Mouse (Mus musculus) lung, postnatal 0 days (tissue): Measurements from ENCODE around the gene Atp10b. TPM values are rescaled to one million over a fixed set of nuclear protein-coding genes. Genes with fewer than 3 reads are reported as not detected.

Source experiments
- ATAC-seq: fragments of 200-750 bp; cut with Nextera tagmentation; 2 replicates; pipeline ENCODE4 v1.8.0; 2017; ENCODE audit warnings: moderate library complexity
- DNase-seq: peaks from one replicate; pipeline ENCODE4 v3.0.0-alpha.2; 2016; ENCODE audit warnings: low spot score
- H3K27ac ChIP-seq: fragments of 300-500 bp; sonication (generic); 2 replicates; pipeline ENCODE4 v1.5.1; 2014; ENCODE audit warnings: antibody characterized with exemption, mild to moderate bottlenecking, low read length, mixed read lengths
- H3K27me3 ChIP-seq: fragments of 300-500 bp; sonication (generic); replicated peaks from 2 replicates; pipeline ENCODE4 v1.6.1; 2014; ENCODE audit warnings: low read length, mixed read lengths; ENCODE audit not compliant: insufficient read depth
- H3K36me3 ChIP-seq: fragments of 300-500 bp; sonication (generic); 2 replicates; pipeline ENCODE4 v1.6.1; 2014; ENCODE audit warnings: low read length, mixed read lengths; ENCODE audit not compliant: insufficient read depth
- H3K4me1 ChIP-seq: fragments of 300-500 bp; sonication (generic); 2 replicates; pipeline ENCODE4 v1.6.1; 2014; ENCODE audit warnings: antibody characterized with exemption, low read depth, low read length, mixed read lengths; ENCODE audit not compliant: insufficient read depth
- H3K4me2 ChIP-seq: fragments of 300-500 bp; sonication (generic); replicated peaks from 2 replicates; pipeline ENCODE4 v1.6.1; 2014; ENCODE audit warnings: low read depth, mild to moderate bottlenecking, low read length, moderate library complexity, mixed read lengths
- H3K4me3 ChIP-seq: fragments of 300-500 bp; sonication (generic); 2 replicates; pipeline ENCODE4 v1.5.1; 2014; ENCODE audit warnings: low read depth, low read length
- H3K9ac ChIP-seq: fragments of 300-500 bp; sonication (generic); replicated peaks from 2 replicates; pipeline ENCODE4 v1.6.1; 2014; ENCODE audit warnings: low read depth, mild to moderate bottlenecking
- H3K9me3 ChIP-seq: fragments of 300-500 bp; sonication (generic); 2 replicates; pipeline ENCODE4 v1.6.1; 2016; ENCODE audit warnings: low read length, mixed read lengths
- CTCF ChIP-seq: IDR thresholded peaks from 2 replicates; pipeline ENCODE4 v1.5.1; 2016; ENCODE audit warnings: antibody characterized with exemption, mild to moderate bottlenecking
- EP300 ChIP-seq: IDR thresholded peaks from 2 replicates; pipeline ENCODE4 v1.6.1; 2016; ENCODE audit warnings: antibody characterized with exemption, mild to moderate bottlenecking, control low read depth
- WGBS: fragments of 180-500 bp; shearing (Covaris S2); extraction: QIAGEN DNeasy Blood & Tissue Kit; methylation state at CpG from one replicate; pipeline ENCODE4 v1.1.7; 2014; 5-methylcytosine and 5-hydroxymethylcytosine counted together
- polyA plus RNA-seq: library from polyadenylated mRNA; unstranded; fragments of >200 nt; fragmentation: Nextera tagmentation; extraction: Ambion mirVana; gene quantifications from 2 replicates; pipeline ENCODE4 v1.2.1, GENCODE M21; 2015

The Atp10b gene
- polyA plus RNA-seq, 1 experiment from 2014 or later: 0.16 TPM

DNA sequence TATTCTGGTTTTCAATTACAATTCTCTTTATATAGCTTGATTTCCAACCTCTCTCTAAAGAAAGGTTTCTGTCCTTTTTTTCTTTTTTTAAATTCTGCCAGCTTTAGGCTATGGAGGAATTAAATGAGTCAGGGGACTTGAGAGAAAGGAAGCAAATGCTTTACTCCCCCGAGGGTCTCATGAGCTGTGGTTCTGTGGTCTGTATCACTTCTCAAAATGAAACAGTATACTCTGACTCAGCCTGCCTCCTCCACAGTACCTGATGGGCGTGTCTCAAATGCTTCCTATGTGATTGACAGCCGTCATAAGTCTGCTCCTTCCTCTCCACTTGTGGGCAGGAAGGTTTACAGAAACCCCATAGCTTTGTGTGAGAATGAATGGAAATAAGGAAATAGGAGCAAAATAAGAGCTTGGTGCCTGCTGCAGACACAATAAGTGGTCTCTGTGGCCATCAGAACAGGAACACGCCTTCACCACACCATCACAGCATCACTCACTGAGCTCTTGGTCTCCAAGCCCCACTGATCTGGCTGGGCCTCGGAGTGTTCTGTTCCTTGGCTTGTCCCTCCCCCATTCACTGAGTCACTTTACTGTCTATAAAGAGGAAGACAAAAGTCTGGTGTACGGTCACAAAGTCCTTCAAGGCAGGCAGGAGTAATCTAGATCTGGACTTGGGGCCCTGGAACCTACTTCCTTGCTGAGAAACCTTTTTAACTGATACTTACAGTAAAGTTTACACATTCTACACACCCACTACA is 24.9 kb downstream of the Atp10b start:
- Histone ChIP-seq H3K4me1 (no peaks in the 10 kb centered on the region), H3K4me2 (no peak overlapping the region), H3K4me3 (no peak overlapping the region), H3K27ac (no peak overlapping the region), H3K9ac (no peak overlapping the region), H3K27me3 (no peaks in the 10 kb centered on the region), H3K9me3 (no peaks in the 10 kb centered on the region), H3K36me3 (no peaks in the 10 kb centered on the region)
- no peak for ATAC-seq
- no peak for TF ChIP-seq EP300
- TF ChIP-seq CTCF: no peak
- DNase-seq: no peak
- WGBS: 62% methylated on average over 6 of the region's 6 CpGs

DNA sequence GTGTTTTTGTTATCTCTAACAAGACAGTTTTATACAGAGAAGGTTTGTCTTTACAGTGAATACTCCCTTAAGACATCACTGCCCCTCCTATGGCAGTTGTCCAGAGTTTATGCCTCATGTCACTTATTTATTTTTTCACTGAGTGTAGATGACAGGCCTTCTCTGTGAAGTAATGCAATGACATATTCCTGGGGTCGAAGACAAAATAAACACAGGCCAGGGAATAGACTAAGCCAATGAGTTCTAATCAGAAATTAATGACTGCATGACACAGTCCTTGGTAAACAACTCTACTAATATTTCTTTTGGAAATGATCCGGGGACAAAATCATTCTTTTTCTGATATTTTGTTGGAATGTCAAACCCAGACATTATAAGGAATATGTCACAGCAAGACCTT is 32.7 kb downstream of the Atp10b start:
- 24% methylated on average over 2 of the region's 2 CpGs for WGBS
- Histone ChIP-seq H3K4me3 (no peak overlapping the region), H3K4me1 (no peaks in the 10 kb centered on the region), H3K36me3 (no peaks in the 10 kb centered on the region), H3K27me3 (no peaks in the 10 kb centered on the region), H3K9me3 (no peaks in the 10 kb centered on the region), H3K4me2 (no peak overlapping the region), H3K9ac (no peak overlapping the region), H3K27ac (no peak overlapping the region)
- DNase-seq: peak; percentile 31
- TF ChIP-seq CTCF: no peak
- TF ChIP-seq EP300: no peak
- ATAC-seq: peak; percentile 49

DNA sequence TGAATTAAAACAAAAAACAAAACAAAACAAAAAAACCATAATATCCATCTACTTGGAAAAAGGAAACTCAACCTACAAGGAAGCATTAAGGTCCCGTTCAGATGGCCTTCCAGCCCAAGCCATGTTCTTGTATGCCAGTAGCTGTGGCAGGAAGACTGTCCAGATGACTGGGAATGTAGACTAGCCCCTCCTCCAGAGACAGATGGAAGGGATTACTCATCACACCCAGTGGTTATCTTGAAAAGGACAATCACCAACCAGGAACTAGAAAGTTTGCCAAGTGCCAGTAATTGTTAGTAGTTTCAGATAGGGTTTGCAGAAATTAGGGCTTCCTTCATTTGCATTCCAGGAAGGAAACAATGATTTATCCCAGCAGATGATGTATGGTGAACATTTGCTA is 33.1 kb downstream of the Atp10b start:
- DNase-seq: peak; percentile 54
- ATAC-seq: peak; percentile 79
- Histone ChIP-seq H3K4me3 (no peak overlapping the region), H3K36me3 (no peaks in the 10 kb centered on the region), H3K27ac (no peak overlapping the region), H3K4me2 (no peak overlapping the region), H3K4me1 (no peaks in the 10 kb centered on the region), H3K9ac (no peak overlapping the region), H3K27me3 (no peaks in the 10 kb centered on the region), H3K9me3 (no peaks in the 10 kb centered on the region)
- WGBS: 32% methylated on average over 1 of the region's 1 CpGs
- TF ChIP-seq EP300 (peak; percentile 35; the same call in 1 of the 2 replicates), CTCF (no peak)

DNA sequence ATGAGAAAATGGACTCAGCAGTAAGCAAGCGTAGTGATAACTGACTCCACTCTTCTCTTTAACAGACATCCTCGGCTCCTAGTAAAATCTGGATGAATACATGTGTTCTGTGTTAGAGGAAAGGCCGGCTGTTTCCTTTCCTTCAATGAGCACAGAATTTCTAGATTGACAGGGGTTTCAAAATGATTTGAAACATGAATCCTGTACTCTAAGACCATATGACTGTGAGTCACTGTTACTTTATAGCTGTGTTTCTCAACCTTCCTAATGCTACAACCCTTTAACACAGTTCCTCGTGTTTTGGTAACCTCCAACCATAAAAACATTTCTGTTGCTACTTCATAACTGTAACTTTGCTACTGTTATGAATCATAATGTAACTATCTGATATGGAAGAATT is 33.8 kb downstream of the Atp10b start:
- no peak overlapping the region for H3K9ac ChIP-seq
- WGBS: 63% methylated on average over 4 of the region's 4 CpGs

GRCm38 (mm10) chr11:43186291-43186690 is 36.6 kb downstream of the Atp10b start:
- Histone ChIP-seq H3K4me3 (no peak overlapping the region), H3K27ac (no peak overlapping the region), H3K27me3 (no peaks in the 10 kb centered on the region), H3K9ac (no peak overlapping the region), H3K4me1 (no peaks in the 10 kb centered on the region), H3K9me3 (no peaks in the 10 kb centered on the region), H3K4me2 (no peak overlapping the region), H3K36me3 (no peaks in the 10 kb centered on the region)
- TF ChIP-seq EP300 (no peak), CTCF (no peak)
- ATAC-seq: no peak
- DNase-seq: no peak
- WGBS: 57% methylated on average over 6 of the region's 6 CpGs

More for the DNA sequence above, 33.8 kb downstream of the Atp10b start:
- ATAC-seq: no peak
- no peaks in the 10 kb centered on the region for H3K27me3 ChIP-seq
- H3K4me3 ChIP-seq: no peak overlapping the region
- no peak for TF ChIP-seq CTCF
- no peak overlapping the region for H3K27ac ChIP-seq
- peak; percentile 47 for DNase-seq
- H3K4me2 ChIP-seq: no peak overlapping the region
- H3K4me1 ChIP-seq: no peaks in the 10 kb centered on the region
- no peaks in the 10 kb centered on the region for H3K36me3 ChIP-seq
- H3K9me3 ChIP-seq: no peaks in the 10 kb centered on the region

GRCm38 (mm10) chr11:43189817-43190593 is 40.3 kb downstream of the Atp10b start:
- no peak overlapping the region for H3K4me3 ChIP-seq
- ATAC-seq (no peak), DNase-seq (no peak)
- no peaks in the 10 kb centered on the region for H3K36me3 ChIP-seq
- TF ChIP-seq CTCF (no peak), EP300 (no peak)
- H3K27ac ChIP-seq: no peak overlapping the region
- no peak overlapping the region for H3K9ac ChIP-seq
- H3K9me3 ChIP-seq: no peaks in the 10 kb centered on the region
- H3K27me3 ChIP-seq: no peaks in the 10 kb centered on the region
- 77% methylated on average over 3 of the region's 3 CpGs for WGBS
- no peaks in the 10 kb centered on the region for H3K4me1 ChIP-seq
- H3K4me2 ChIP-seq: no peak overlapping the region
